Mouse (Mus musculus) left cerebral cortex, adult 8-10 months (tissue): ENCODE results near the gene Mbnl2. TPM values are rescaled to one million over a fixed set of nuclear protein-coding genes. Genes with fewer than 3 reads are reported as not detected.

Experiments used
- DNase-seq, 2 experiments: peaks; one replicate each; pipeline ENCODE4 v3.0.0; 2022; ENCODE audit warnings: low spot score in 2 of 2
- total RNA-seq, 4 experiments: library from RNA; stranded (reverse); gene quantifications; 2 replicates each; pipeline ENCODE4 v1.2.4; 2022

Gene Mbnl2
- total RNA-seq, 4 experiments from 2014 or later = 222 to 278 (median 250) TPM

DNA sequence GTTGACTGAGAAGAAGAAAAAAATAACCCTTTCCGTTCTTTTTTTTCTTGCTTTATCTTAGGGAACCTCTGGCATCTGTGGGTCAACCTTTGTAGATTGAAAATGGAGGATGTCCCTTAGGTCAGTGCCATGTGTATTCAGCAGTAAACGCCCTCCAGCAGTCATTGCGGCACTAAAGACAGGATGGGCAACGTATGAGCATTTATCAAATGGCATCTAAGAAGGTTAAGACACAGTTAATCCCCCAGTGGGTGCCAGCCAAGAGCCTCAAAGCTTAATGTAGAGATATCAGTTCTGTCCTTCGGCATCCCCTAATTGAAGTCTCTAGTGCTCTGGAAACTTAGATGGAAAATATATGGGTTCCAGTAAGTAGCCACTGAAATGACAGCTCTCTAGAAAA, 723 bp upstream of the Mbnl2 start:
- DNase-seq = no peak

DNA sequence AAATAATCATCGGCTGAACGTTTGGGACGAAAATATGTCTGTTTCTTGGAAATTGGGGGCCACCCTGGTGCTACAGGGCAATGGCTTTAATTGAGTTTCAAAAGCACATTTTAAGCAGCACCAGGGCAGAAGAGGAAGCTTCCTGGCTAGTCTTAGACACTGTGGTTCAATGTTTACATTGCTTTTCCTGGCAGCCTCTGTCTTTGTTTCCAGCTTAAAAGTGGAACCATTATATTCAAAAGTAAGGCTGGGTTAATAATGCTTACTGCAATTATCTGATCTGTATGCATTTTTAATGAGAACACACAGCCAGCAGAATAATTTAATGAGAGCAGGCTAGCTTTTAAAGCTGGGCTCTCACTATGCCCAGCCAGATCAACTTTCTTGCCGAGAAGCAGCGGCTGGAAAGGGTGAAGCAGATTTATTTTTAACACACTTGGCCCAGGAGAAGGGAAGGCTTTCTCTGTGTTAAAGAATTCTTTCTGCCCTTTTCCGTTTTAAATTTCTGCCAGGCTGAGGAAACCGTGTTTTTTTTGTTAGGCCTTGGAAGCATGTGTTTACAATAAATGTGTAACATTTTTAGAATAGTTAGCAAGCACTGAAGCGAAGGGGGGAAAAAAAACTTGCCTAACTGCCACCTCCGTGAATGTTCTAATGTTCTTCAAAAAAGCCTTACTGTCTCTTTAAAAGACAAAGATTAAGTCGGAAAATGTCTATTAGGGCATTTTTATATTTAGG, 1.0 kb downstream of the Mbnl2 start:
- DNase-seq = no peak

GRCm38 (mm10) chr14:120277081-120277656, 1.7 kb downstream of the Mbnl2 start:
- DNase-seq = no peak

DNA sequence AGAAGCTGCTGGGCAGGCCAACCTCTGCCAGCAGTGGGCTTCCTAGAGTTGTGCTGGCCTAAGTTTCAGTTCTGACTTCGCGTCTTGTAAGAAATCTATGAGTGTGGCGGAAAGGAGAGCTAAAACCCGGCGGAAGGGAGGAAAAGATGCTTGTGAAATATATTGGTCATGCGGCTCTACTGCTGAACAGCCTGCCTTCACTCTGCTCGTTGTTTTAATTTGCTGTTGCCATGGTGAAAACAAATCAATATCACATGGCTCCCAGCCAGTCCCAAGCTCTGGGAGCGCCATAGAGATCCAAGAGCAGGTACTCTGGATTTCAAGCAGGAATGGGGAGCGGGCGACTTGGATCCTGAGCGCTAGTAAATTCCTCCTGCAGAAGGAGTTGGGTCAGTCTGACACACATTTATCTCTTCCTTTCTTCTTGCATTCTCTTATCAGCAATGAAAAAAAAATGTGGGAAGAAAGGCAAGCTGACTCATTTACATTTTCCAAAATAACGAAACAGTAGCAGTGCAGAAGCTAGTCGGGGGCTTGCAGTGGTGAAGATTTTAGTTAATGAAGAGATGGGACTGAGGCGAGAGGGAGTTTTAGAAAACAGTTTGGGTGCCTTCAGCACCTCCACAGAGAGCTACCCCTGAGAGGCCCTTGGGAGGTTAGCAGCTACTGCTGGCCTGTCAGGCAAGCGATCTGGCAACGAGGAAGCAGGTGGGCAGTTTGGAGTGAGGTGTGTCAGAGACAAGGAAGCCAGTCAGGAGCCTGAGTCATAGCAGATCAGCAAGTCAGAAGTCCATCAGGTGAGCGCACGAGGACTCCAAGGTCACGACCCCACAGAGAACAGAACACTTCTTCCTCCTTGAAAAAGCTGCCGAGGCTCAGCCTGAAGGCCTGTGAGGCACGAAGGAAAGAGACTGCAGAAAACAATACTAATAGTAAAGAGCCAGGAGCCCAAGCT, 3.1 kb downstream of the Mbnl2 start:
- DNase-seq = no peak

- DNase-seq = no peak
These were observed 4.7 kb downstream of the Mbnl2 start for GRCm38 (mm10) chr14:120280136-120280535.

DNA sequence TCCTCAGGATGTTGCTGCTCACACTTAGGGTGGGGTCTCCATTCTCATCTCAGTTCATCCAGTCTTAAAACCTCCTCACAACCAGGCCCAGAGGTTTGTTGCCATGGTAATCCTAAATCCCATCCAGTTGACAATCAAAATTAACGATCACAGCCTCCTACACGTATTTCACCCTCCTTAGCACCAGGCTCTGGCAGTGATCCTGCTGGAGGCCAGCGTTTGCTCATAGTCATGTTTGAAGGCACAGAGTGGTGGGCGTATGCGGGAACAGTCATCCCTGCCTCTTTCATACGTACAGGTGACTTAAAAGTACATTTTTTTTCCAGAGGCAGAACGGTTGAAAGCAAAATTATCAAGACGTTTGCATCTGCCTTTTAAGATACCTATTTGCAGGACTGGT, 8.3 kb downstream of the Mbnl2 start:
- peak in 1 of 2 experiments; percentile 67 for DNase-seq

DNA sequence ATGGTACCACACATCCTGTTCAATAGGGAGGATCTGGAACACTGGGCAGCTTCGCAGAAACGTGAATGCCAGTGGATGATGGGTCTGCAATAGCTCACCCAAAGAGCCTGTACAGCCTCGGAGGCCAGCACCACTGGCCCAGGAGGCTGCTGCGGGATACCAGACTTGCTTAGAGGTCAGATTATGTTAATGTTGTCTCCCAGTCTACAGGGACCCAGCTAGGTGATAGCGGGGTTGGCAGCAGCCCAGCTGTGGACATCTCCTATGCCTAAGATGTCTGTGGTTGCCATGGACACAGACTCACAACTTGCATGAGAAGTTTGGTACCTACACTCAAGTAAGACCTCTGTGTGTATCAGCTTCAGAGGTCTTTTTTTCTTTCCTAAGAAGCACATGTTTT, 9.0 kb downstream of the Mbnl2 start:
- no peak for DNase-seq

GRCm38 (mm10) chr14:120287121-120287986, 11.9 kb downstream of the Mbnl2 start:
- DNase-seq = no peak

GRCm38 (mm10) chr14:120287987-120288275, 12.5 kb downstream of the Mbnl2 start:
- no peak for DNase-seq

DNA sequence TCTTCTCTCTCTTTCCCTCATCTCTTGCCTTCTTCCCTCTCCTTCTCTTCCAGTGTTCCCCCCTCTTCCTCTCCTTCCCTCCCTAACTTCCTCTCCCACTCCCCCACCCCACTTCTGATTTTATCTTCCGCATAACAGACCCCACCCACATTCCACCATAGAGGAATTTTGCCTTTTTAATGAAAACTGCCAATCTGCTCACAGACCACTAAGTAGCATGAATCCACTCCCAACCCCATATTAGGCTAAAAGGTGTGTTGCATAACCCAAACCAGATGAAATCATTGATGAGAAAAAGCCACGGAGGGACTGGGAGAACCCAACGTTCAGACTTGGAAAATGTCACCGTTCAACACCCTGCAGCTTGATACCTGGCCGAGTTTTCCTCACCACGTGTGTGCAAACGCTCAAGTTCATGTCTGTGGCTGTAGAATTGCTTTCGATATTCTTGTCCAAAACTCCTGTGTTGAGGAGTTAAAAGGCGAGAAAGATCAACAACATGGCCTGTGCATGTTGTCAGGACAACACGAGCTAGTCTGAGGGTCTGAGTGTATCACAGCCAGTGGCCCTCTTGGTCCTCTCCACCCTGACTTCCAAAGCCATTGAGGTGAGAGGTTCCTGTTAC, 13.0 kb downstream of the Mbnl2 start:
- DNase-seq = no peak

DNA sequence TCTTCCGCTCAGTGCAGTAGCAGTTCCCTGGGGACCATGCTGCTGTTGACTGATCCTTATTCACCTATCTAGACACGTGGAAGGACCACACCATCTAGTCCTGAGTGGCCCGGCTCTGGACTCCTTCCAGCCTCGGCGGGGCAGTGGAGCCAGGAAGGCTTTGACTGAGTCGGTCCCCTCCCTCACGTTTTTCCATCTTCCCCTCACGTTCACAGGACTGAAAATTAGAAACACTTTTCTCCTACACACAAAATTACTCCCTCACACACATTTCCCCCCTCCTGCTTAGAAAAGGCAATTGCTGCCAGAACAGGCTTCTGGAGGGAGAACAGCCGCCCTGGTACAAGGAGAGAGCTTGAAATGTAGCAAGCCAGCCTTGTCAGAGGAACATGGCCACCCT, 13.6 kb downstream of the Mbnl2 start:
- DNase-seq = no peak

DNA sequence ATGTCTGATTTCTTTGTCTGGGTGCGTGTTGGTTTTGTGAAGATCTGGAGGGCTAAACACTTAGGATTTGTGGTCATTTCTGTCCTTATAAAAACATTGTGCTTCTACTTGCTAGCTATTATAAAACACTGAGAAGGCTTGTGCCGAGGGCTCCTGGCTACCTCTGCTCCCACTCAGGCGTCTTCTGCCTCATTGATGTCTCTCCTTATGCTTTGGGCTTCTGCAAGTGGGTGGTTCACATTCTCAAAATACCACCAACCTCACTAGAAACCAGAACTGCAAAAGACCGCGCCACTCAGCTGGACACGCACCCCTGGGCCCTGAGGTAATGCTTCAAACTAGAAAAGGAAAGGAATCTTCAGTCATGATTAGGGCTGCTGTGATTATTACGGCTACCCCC, 14.1 kb downstream of the Mbnl2 start:
- DNase-seq = no peak

DNA sequence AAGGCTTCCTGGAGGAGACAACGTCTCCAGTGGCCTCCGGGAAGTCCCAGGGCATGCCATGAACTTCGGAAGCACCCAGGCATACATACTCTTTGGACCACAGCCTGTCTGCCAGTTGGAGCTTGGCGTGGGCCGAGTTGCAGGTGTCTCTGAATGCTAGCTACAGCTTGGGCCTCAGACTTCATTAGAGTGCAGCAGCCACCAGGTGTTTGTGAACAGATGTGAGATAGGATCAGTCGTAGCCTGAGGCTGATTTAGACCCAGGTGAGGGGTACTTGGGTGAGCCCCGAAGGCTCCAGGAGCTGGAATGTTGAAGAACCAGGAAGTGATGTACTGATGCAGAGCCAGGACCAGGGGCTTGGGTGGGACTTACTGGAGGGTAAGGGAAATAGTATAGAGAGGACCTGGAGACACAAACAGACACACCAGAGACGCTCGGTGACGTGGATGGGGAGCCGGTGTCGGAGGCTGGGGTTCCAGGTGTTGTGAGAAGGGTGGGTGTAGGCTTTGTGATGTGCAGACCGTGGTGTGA, 15.8 kb downstream of the Mbnl2 start:
- no peak for DNase-seq

DNA sequence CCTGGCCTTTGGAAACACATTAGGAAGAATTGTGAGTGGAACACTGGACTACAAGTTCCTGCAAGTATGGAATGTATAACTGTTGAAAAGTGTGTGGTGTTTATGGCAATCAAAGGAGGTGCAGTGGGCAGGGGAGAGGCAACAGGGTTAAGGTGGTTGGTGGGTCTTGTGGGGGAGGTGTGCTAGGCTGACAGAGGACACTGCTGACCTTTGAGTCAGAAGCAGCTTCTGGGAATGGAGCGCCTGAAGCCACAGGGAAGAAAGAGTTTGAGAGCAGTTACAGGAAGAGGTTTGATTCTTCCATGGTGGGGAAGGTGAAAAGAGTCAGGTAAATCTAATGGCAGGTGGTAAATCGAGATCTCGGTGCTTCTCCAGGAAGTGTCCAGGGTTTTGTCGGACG, 16.7 kb downstream of the Mbnl2 start:
- DNase-seq = no peak

- no peak for DNase-seq
These were observed 17.2 kb downstream of the Mbnl2 start for GRCm38 (mm10) chr14:120292617-120293195.

- no peak for DNase-seq
These were observed 19.0 kb downstream of the Mbnl2 start for GRCm38 (mm10) chr14:120294480-120294879.

DNA sequence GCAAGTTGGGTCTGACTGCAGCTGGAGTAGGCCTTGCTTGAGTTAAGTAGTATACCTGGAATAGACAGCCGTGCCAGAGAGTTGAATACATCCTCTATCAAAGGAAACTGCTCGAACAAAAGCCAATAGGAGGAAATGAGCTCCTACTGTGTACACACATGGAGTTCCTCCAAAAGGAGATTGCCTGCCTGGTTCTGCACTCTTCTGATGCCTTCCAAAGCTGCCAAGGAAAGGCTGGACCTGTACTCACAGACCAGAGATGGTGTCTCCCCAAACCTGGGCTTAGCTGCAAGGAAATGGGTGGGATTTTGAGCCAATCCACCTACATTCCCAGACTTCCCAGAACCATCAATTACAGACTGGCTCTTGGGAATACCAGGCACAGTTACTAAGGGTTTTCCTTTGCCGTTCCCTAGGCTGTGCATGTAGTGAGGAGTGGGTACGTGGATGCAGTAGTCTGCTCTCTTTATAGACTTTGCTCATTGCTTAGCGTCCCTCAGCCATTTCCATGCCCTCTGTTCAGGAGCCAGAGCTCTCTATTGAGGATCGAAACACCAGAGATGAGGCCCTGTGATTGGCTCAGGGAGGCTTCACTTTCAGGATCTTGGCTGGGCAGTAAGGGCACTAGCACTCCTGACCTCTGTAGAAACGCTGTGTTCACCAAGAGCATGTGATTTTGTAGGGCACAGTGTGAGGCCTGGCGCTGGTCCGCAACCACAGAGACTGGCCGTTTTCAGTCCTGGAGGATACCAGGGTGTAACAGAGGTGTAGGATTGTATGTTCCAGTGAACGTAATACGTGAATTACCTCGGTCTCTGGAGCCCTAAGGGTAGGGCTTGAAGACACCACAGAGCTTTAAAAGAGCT, 20.1 kb downstream of the Mbnl2 start:
- no peak for DNase-seq

DNA sequence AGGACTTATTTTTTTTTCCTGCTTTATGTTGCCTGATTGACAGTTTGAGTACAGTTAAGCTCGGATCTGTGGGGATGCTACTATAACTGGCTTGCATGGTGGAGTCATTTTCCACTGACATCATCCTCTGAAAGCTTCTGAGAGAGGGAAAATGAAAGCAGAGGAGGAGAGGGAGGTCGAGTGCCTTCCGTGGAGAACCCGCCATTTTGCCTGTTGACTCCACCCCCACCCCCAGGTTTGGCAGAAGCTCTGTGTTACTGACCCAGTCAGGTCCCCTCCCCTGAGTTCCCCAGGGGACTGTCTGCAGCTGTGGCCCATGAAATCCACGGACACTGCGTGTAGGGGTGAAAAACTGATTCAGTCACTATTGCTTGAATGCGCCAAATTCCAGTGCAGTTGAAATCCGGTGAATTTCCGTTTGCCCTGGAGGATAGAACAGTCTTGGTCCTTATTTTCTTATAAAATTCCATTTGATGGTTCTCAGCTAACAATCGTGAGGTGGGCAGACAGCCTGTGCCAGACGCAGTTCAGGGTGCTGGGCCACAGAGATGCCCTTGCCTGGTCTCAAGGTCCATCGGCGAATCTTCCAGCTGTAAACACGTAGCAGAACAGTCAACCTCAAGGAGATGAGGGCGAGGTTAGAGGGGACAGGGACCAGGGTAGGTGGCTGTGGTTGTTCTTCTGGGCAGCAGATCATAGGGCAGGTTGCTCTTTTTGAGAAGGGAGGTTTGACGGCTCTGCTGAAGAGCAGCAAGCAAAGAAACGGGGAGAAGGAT, 20.9 kb downstream of the Mbnl2 start:
- DNase-seq = no peak
